Mouse (Mus musculus) adipocyte (in vitro differentiated cells): ENCODE results near the gene Ctcf.
A peak's percentile ranks its signal among the peaks of the same experiment; 100 is the strongest.

Source experiments
- DNase-seq: peaks from one replicate; pipeline ENCODE4 v3.0.0-alpha.2; 2016; ENCODE audit warnings: low spot score

Ctcf gene

GRCm38 (mm10) chr8:105617451-105618278 lies 18.7 kb upstream of the Ctcf start:
- no peak for DNase-seq

GRCm38 (mm10) chr8:105618279-105618634 lies 18.1 kb upstream of the Ctcf start:
- DNase-seq, result no peak

- DNase-seq, result no peak
Measured at GRCm38 (mm10) chr8:105618892-105619591, 17.3 kb upstream of the Ctcf start.

GRCm38 (mm10) chr8:105620211-105620610 lies 16.2 kb upstream of the Ctcf start:
- DNase-seq, result no peak

GRCm38 (mm10) chr8:105620946-105621720 lies 15.2 kb upstream of the Ctcf start:
- DNase-seq, result no peak

- DNase-seq, result no peak
Measured at GRCm38 (mm10) chr8:105621841-105622240, 14.5 kb upstream of the Ctcf start.

GRCm38 (mm10) chr8:105622421-105622920 lies 13.9 kb upstream of the Ctcf start:
- DNase-seq, result peak; percentile 93

- DNase-seq, result no peak
Measured at GRCm38 (mm10) chr8:105623118-105623517, 13.2 kb upstream of the Ctcf start.

GRCm38 (mm10) chr8:105623679-105624245 lies 12.6 kb upstream of the Ctcf start:
- no peak for DNase-seq

GRCm38 (mm10) chr8:105624401-105624800 lies 12.0 kb upstream of the Ctcf start:
- no peak for DNase-seq

GRCm38 (mm10) chr8:105624831-105625230 lies 11.5 kb upstream of the Ctcf start:
- no peak for DNase-seq

- DNase-seq, result no peak
Measured at GRCm38 (mm10) chr8:105626086-105626485, 10.3 kb upstream of the Ctcf start.

- no peak for DNase-seq
Measured at GRCm38 (mm10) chr8:105629337-105629736, 7.0 kb upstream of the Ctcf start.

- DNase-seq, result no peak
Measured at GRCm38 (mm10) chr8:105634771-105635458, 1.5 kb upstream of the Ctcf start.

- no peak for DNase-seq
Measured at GRCm38 (mm10) chr8:105635481-105635880, 887 bp upstream of the Ctcf start.

- DNase-seq, result peak; percentile 54
Measured at GRCm38 (mm10) chr8:105636963-105637510, 669 bp downstream of the Ctcf start, which contains the start of gene Agrp. Agrp (minus strand) TSS chr8:105637393.

- DNase-seq, result peak; percentile 77
Measured at GRCm38 (mm10) chr8:105637601-105638041, 1.3 kb downstream of the Ctcf start.

- DNase-seq, result no peak
Measured at GRCm38 (mm10) chr8:105638510-105638909, 2.1 kb downstream of the Ctcf start.

GRCm38 (mm10) chr8:105639835-105640234 lies 3.5 kb downstream of the Ctcf start:
- no peak for DNase-seq

GRCm38 (mm10) chr8:105640511-105640910 lies 4.1 kb downstream of the Ctcf start:
- DNase-seq, result peak; percentile 83

- DNase-seq, result no peak
Measured at GRCm38 (mm10) chr8:105645205-105645604, 8.8 kb downstream of the Ctcf start.
